ENCODE assay signal across 8 mouse cellular contexts in genomic region chr11:75147846-75148168, GRCm38 (mm10). TPM values are rescaled to one million over a fixed set of nuclear protein-coding genes. Genes with fewer than 3 reads are reported as not detected.
A peak's percentile ranks its signal among the peaks of the same experiment; 100 is the strongest.
DNase-seq lines count a peak whose midpoint lies in the region; ATAC-seq and TF ChIP-seq lines count a peak whose summit lies in the region.

No protein-coding gene starts in this region.

- WGBS in liver, embryonic 15.5 days (ENCODE audit: insufficient replicate concordance): 49% methylated on average over 3 of the region's 3 CpGs

- no peak for TF ChIP-seq POLR2A in cortical plate, adult 2 months (IDR thresholded peaks at IDR 0.05; ENCODE audit: extremely low read depth, insufficient read depth, low read length)

- no peak overlapping the region for H3K9ac ChIP-seq in liver, embryonic 15.5 days

- no peak for TF ChIP-seq CTCF in cortical plate, adult 2 months (IDR thresholded peaks at IDR 0.05; ENCODE audit: extremely low read depth, insufficient read depth, low read length)

- no peaks in the 10 kb centered on the region for H3K4me1 ChIP-seq in cortical plate, adult 2 months (ENCODE audit: control insufficient read depth, insufficient read depth, low read length)
- peaks cover 17% of the 10 kb centered on the region for H3K4me1 ChIP-seq in liver, embryonic 15.5 days (replicated peaks)

- no peaks in the 10 kb centered on the region for H3K9me3 ChIP-seq in liver, embryonic 15.5 days (replicated peaks)

- H3K27me3 ChIP-seq in liver, embryonic 15.5 days: no peaks in the 10 kb centered on the region

- H3K4me2 ChIP-seq in liver, embryonic 15.5 days: no peak overlapping the region

- ATAC-seq in hematopoietic stem cell, adult 5-6 weeks (replicated peaks in 1 of 2; ENCODE audit: insufficient read depth in 1 of 2, low FRiP score in 2 of 2, low TSS enrichment in 1 of 2, low read depth in 1 of 2, poor library complexity in 2 of 2, severe bottlenecking in 2 of 2): peak; percentile 12 to 38; a peak in 2 of 4 replicates
- ATAC-seq in liver, embryonic 15.5 days (ENCODE audit: insufficient read depth): peak; percentile 22; the same call in 1 of the 2 replicates
- no peak for ATAC-seq in erythroid progenitor cell, adult 5-6 weeks (replicated peaks; ENCODE audit: low FRiP score, poor library complexity, severe bottlenecking)

- H3K36me3 ChIP-seq in liver, embryonic 15.5 days (replicated peaks): peaks cover 24% of the 10 kb centered on the region

- peak; percentile 55 for DNase-seq in embryo, embryonic 10.5 days (ENCODE audit: low spot score)
- no peak for DNase-seq in embryo, embryonic 9.5 days (ENCODE audit: extremely low spot score)
- no peak for DNase-seq in thymus, adult 18-20 months
- no peak for DNase-seq in thymus, postnatal 14 days

- H3K4me3 ChIP-seq in cortical plate, adult 2 months (ENCODE audit: insufficient read depth, low read length): no peak overlapping the region
- no peak overlapping the region for H3K4me3 ChIP-seq in liver, embryonic 15.5 days (replicated peaks)

- peak overlapping the region; percentile 25; the same call in 1 of the 2 replicates for H3K27ac ChIP-seq in cortical plate, adult 2 months (ENCODE audit: insufficient read depth, low read length)
- 0 out of 2 replicates have a peak overlapping the region, but pooled peaks have one; percentile 19 for H3K27ac ChIP-seq in liver, embryonic 15.5 days (replicated peaks)

RNA-seq across cellular contexts. Expression of gene Hic1, which starts 21.5 kb away (rescaled TPM):
- polyA plus RNA-seq in cortical plate, adult 2 months (2012; rRNA removed): 3.0 and 3.8 TPM in 2 replicates
- total RNA-seq in hematopoietic stem cell, adult 5-6 weeks (2017): not detected in 2 replicates
- 1.3 and 1.5 TPM in 2 replicates for polyA plus RNA-seq in liver, embryonic 15.5 days (2015; fragmentation: Nextera tagmentation; extraction: Ambion mirVana)
- not detected in 2 replicates for total RNA-seq in erythroid progenitor cell, adult 5-6 weeks (2015; ENCODE audit: low replicate concordance)
- total RNA-seq in erythroid progenitor cell, adult 5-6 weeks (2017; ENCODE audit: low replicate concordance): not detected in 2 replicates

RNA-seq across cellular contexts. Expression of gene Ovca2, which starts 30.8 kb away (rescaled TPM):
- 19.5 and 21.4 TPM in 2 replicates for polyA plus RNA-seq in cortical plate, adult 2 months (2012; rRNA removed)
- 17.1 and 20.8 TPM in 2 replicates for total RNA-seq in hematopoietic stem cell, adult 5-6 weeks (2017)
- polyA plus RNA-seq in liver, embryonic 15.5 days (2015; fragmentation: Nextera tagmentation; extraction: Ambion mirVana): 9.2 and 10.2 TPM in 2 replicates
- total RNA-seq in erythroid progenitor cell, adult 5-6 weeks (2015; ENCODE audit: low replicate concordance): 4.2 and 15.1 TPM in 2 replicates
- 1.9 and 4.2 TPM in 2 replicates for total RNA-seq in erythroid progenitor cell, adult 5-6 weeks (2017; ENCODE audit: low replicate concordance)

RNA-seq across cellular contexts. Expression of gene Dph1, which starts 43.2 kb away (rescaled TPM):
- polyA plus RNA-seq in cortical plate, adult 2 months (2012; rRNA removed): 29.1 and 30.9 TPM in 2 replicates
- 7.8 and 14.0 TPM in 2 replicates for total RNA-seq in hematopoietic stem cell, adult 5-6 weeks (2017)
- polyA plus RNA-seq in liver, embryonic 15.5 days (2015; fragmentation: Nextera tagmentation; extraction: Ambion mirVana): 10.9 and 11.6 TPM in 2 replicates
- not detected in 2 replicates for total RNA-seq in erythroid progenitor cell, adult 5-6 weeks (2015; ENCODE audit: low replicate concordance)
- 1.1 and 6.3 TPM in 2 replicates for total RNA-seq in erythroid progenitor cell, adult 5-6 weeks (2017; ENCODE audit: low replicate concordance)

RNA-seq across cellular contexts. Expression of gene Rtn4rl1, which starts 45.8 kb away (rescaled TPM):
- polyA plus RNA-seq in cortical plate, adult 2 months (2012; rRNA removed): 37.9 and 40.1 TPM in 2 replicates
- 0.84 TPM in 1 of 2 replicates, not detected in the other for total RNA-seq in hematopoietic stem cell, adult 5-6 weeks (2017)
- polyA plus RNA-seq in liver, embryonic 15.5 days (2015; fragmentation: Nextera tagmentation; extraction: Ambion mirVana): 0.74 and 0.88 TPM in 2 replicates
- 0.42 and 1.1 TPM in 2 replicates for total RNA-seq in erythroid progenitor cell, adult 5-6 weeks (2015; ENCODE audit: low replicate concordance)
- total RNA-seq in erythroid progenitor cell, adult 5-6 weeks (2017; ENCODE audit: low replicate concordance): not detected in 2 replicates
